Mouse (Mus musculus) embryonic fibroblast, embryonic 13.5 days (primary cell): ENCODE results near the gene Wscd1. TPM values are rescaled to one million over a fixed set of nuclear protein-coding genes. Genes with fewer than 3 reads are reported as not detected.

Source experiments
- H3K27ac ChIP-seq: 2 replicates; pipeline ENCODE4 v1.5.1; 2012; ENCODE audit warnings: low read length, control low read depth, inconsistent platforms; ENCODE audit not compliant: insufficient read depth
- H3K4me1 ChIP-seq: 2 replicates; pipeline ENCODE4 v1.6.1; 2011; ENCODE audit warnings: low read length; ENCODE audit not compliant: control insufficient read depth, insufficient read depth
- H3K4me3 ChIP-seq: 2 replicates; pipeline ENCODE4 v1.5.1; 2011; ENCODE audit warnings: mild to moderate bottlenecking, control low read depth, low read length; ENCODE audit not compliant: insufficient read depth
- CTCF ChIP-seq: IDR thresholded peaks from 2 replicates; pipeline ENCODE4 v1.5.1; 2011; ENCODE audit warnings: mild to moderate bottlenecking, control low read depth, low read length, moderate library complexity, borderline replicate concordance; ENCODE audit not compliant: insufficient read depth
- POLR2A ChIP-seq: IDR thresholded peaks from 2 replicates; pipeline ENCODE4 v1.6.1; 2011; ENCODE audit warnings: low read depth, mild to moderate bottlenecking, control low read depth, low read length, moderate library complexity
- polyA plus RNA-seq: library from polyadenylated mRNA; stranded (reverse); fragments of >200 nt; gene quantifications from 2 replicates; pipeline ENCODE4 v1.2.4, GENCODE M21; 2011; ENCODE audit warnings: low read depth; ENCODE audit not compliant: missing spikeins, insufficient read length

Gene Wscd1
- polyA plus RNA-seq, 1 experiment = 0.23 TPM

DNA sequence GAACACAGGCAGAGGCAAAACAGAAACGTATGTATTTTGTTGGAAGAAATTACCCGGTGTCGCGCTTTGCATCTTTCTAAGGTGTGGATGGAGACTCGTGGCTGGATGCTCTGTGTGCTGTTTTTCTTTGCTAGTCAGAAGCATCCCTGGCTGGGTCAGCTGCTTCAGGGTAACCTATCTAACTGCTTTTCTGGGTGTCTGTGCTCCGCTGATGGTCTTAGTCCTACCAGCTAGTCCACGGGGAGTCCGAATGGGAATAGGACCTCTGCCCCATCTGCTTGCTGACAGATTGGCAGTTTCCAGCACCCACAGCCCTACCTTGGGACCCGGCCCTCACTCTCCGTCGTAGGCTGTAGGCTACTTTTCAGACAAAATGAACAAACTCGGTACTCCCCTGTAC lies 2.0 kb downstream of the Wscd1 start:
- H3K4me1 ChIP-seq = no peaks in the 10 kb centered on the region
- H3K4me3 ChIP-seq = no peak overlapping the region
- TF ChIP-seq CTCF = no peak
- no peak for TF ChIP-seq POLR2A

DNA sequence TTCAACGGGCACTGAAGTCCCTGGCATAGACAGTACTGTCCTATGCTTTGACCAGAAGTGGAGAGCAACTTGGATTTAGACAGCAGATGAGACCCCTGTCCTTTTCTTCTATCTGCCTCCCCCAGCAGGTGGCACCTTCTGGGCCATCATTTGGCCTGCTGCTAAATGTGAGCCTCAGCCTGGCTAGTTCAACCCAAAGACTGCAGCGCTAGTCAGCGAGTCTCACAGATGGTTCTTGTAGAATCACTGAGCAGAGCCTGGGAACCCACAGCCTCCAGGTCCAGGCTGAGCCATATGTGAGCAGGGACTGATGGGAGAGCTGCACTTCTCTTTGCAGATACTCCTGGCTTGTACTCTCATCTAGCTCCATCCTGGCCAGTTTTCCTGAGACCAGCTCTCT lies 2.9 kb downstream of the Wscd1 start:
- Histone ChIP-seq H3K27ac (no peak overlapping the region), H3K4me3 (no peak overlapping the region), H3K4me1 (no peaks in the 10 kb centered on the region)
- TF ChIP-seq CTCF (no peak), POLR2A (no peak)

More for the DNA sequence above, 2.0 kb downstream of the Wscd1 start:
- H3K27ac ChIP-seq = no peak overlapping the region

DNA sequence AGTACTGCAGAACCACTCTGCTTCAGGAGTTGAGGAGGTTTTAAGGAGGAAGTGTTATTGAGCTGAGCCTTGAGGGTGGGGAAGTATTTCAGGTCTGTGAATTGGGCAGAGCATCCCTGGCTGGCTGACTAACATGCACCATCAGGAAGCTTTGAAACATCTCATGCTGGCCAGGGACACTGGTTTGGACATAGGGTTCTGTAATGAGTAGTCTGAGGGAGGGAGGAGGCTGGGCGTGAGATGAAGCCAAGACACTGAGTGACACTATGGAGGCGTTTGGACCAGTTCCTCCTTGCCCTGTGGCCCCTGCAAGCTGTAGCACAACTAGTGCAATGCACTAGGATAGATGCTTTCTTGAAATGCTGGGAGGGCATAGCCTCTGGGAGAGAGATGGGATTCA lies 5.4 kb downstream of the Wscd1 start:
- H3K4me1 ChIP-seq = no peaks in the 10 kb centered on the region
- TF ChIP-seq CTCF = no peak
- no peak for TF ChIP-seq POLR2A
- H3K27ac ChIP-seq = no peak overlapping the region
- H3K4me3 ChIP-seq = no peak overlapping the region

DNA sequence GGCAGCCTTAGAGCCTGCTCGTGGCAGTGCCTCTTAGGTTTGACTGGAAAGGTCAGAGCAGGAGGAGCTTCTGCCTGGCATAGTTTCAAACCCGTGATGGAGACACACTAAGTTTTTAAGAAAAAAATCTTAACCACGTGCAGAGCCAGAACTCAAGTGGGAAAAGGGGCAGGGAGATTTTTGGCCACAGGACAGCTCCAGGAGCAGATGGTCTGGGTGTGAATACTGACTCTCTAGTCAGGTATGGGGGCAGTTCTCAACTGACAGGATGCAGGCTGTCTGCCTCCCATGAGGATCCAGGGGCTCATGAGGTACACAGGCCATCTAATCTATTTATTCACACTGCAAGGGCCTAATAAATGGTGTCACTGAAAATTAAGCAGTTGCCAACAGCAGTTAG lies 6.6 kb downstream of the Wscd1 start:
- Histone ChIP-seq H3K27ac (no peak overlapping the region), H3K4me1 (no peaks in the 10 kb centered on the region), H3K4me3 (no peak overlapping the region)
- no peak for TF ChIP-seq CTCF
- no peak for TF ChIP-seq POLR2A

DNA sequence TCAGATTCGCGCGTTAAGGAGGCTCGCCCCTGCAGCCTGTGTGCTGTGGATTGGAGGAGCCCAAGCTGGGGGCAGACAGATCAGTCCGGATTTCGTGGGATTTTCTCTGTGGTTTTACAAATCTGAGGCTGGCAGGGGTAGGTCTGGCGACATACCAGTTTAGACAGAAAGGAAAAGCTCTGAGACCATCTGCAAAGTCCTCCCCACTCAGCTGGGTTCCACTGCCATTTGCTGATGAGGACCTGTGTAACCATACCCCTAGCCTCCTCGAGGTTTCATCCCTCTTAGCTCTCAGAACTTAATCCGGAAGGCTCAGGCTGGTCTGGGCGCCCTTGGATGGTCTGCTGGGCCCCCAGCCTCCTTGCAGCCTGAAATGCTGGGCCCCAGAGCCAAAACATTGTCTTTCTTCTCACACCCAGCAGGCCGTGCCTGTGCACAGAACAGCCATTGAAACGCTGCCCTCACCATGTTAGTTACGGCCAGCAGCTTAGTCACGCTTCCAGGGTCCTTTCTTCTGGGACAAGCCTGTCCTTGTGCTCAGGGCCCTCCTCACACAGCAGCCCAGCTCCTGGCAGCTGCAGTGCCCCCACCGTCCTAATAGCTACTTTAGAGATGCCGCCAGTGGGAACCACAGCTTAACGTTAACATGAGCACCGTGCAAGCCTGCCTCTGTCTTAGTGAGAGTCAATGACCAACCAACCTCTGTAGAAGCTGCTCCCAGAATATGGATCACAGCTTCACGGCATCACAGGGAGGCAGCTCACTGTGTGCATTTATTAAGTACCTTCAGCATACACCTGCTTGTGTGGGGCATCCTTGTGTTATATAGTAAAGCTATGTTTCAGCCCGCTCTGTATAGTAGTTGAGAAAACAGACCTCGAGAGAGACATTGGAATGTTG lies 8.7 kb downstream of the Wscd1 start:
- TF ChIP-seq POLR2A (no peak), CTCF (no peak)
- Histone ChIP-seq H3K4me3 (no peak overlapping the region), H3K27ac (no peak overlapping the region), H3K4me1 (no peaks in the 10 kb centered on the region)

DNA sequence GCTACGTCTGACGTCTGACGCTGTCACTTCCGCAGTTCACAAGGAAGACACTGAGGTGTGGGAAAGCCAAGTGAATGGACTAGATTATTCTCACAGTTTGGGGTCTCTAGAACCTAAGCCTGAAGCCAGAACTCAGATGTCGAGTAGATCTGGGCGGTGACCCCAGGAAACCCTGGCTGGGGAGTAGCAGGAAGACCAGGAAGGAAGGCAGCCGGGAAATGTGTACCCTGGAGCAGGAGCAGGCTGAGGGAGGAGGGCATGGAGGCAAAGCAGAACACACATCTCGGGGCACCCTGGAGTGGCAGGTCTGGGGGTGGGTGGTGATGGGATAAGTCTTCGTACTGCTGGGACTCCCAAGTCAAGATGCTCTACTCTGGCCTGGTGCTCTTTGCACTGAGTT lies 11.3 kb downstream of the Wscd1 start:
- Histone ChIP-seq H3K4me3 (no peak overlapping the region), H3K27ac (no peak overlapping the region), H3K4me1 (no peaks in the 10 kb centered on the region)
- TF ChIP-seq POLR2A (no peak), CTCF (no peak)

DNA sequence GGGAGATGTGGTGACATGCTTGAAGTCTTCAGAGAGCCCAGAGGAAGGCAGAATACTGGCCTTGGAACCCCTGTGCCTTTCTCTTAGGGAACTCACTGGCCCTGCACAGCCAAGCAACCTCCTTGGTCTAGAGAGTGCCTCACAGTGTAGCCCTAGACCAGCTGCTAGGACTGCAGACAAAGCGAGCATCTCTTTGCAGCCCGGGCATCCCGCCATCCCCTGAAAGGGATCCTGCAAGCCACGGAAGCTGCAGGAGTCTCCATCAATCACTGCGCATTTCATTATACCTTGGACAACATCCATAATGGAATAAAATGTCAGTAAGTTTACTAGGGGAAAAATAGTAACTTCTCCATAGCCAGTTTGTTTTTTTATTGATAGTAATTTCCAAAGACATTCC lies 13.4 kb downstream of the Wscd1 start:
- no peak overlapping the region for H3K4me3 ChIP-seq
- H3K27ac ChIP-seq = no peak overlapping the region
- H3K4me1 ChIP-seq = no peaks in the 10 kb centered on the region
- TF ChIP-seq POLR2A = no peak
- TF ChIP-seq CTCF = no peak

DNA sequence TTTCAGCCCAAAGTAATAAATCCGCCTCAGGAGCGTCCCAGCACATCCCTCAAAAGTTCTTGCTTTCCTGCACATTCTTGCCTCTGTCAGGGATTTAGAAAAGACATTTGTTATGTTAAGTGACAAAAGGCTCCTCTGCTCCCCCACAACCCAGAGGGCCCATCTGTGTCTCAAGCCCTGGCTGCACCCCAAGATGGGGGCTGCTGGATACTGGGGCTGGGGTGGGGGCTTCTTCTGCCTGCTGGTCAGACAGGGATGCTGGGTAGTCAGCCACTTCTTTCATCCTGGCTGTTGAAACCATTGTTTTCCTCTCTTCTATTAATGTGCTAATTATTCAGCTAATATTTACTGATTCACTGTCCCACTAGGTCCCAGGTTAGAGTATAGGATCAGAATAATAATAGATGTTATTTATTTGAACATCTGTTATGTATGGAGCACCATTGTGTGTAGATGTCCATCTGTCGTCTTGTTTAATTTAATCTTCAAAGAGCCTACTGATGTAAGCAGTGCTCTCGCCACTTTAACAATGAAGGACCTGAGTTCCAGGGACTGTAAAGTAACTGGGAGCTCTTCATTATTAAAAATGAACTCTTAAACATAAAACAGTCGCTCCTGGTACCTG lies 14.0 kb downstream of the Wscd1 start:
- H3K4me3 ChIP-seq = no peak overlapping the region

DNA sequence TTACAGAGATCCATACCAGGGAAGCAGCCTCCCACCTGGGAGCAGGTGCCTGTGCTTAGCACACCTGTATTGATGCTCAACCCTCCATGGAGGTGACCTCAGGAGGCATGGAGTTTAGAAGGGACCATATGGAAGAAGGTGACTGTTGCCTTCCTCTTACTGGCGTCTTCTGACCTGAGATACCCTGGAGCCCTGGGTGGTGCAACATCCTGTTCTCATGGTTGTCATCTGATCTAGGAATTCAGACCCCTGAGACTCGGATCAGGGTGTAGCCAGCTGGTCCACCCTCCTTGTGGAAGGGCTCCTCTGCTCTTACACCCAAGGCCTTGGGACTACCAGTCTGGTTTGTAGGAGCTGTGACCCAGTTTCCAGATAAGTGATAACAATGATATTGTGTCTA lies 15.0 kb downstream of the Wscd1 start:
- TF ChIP-seq CTCF (no peak), POLR2A (no peak)
- Histone ChIP-seq H3K27ac (no peak overlapping the region), H3K4me1 (no peaks in the 10 kb centered on the region), H3K4me3 (no peak overlapping the region)

More for the DNA sequence above, 14.0 kb downstream of the Wscd1 start:
- Histone ChIP-seq H3K4me1 (no peaks in the 10 kb centered on the region), H3K27ac (no peak overlapping the region)
- TF ChIP-seq POLR2A (no peak), CTCF (no peak)

DNA sequence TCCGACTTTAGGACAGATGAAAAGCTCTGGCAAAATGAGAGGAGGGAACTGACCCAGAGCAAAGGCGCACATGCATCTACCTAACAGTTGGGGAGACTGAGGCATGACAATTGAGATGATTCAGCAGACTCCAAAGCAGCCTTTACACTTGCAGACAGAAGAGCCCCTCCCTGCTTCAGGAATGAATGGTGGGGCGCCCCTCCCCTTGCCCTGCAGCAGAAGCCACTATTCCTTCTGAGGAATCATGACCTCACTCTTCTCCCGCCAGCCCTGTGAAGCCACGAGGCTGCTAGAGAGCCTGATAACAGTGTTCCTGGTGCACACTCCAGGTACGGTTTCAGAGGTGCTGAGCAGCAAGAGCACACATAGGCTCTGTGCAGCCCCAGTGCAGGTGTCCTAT lies 15.6 kb downstream of the Wscd1 start:
- Histone ChIP-seq H3K4me3 (no peak overlapping the region), H3K27ac (no peak overlapping the region), H3K4me1 (no peaks in the 10 kb centered on the region)
- TF ChIP-seq CTCF (no peak), POLR2A (no peak)
